In genomic region chr2:80128861-80129698, GRCm38 (mm10) we compare ENCODE assay signal across 8 mouse cellular contexts. TPM values are rescaled to one million over a fixed set of nuclear protein-coding genes. Genes with fewer than 3 reads are reported as not detected.
DNase-seq lines count a peak whose midpoint lies in the region; ATAC-seq and TF ChIP-seq lines count a peak whose summit lies in the region.

Gene Pde1a (minus strand): TSS chr2:80129458.

- no peak for ATAC-seq in liver, embryonic 14.5 days (ENCODE audit: insufficient read depth)

- no peaks in the 10 kb centered on the region for H3K36me3 ChIP-seq in liver, embryonic 14.5 days (replicated peaks; ENCODE audit: control insufficient read depth, insufficient read depth, low read depth)

- no peak within 1 kb of the TSS for H3K27ac ChIP-seq in cerebellum, adult 2 months (ENCODE audit: insufficient read depth, low read length)
- H3K27ac ChIP-seq in liver, embryonic 14.5 days: no peak within 1 kb of the TSS

- H3K4me1 ChIP-seq in cerebellum, adult 2 months (ENCODE audit: control insufficient read depth, insufficient read depth, low read length): 0 out of 2 replicates have a peak, but pooled peaks cover 4% of the 10 kb centered on the region
- H3K4me1 ChIP-seq in liver, embryonic 14.5 days (replicated peaks; ENCODE audit: control insufficient read depth in 2 of 2, insufficient read depth in 2 of 2, low read length in 1 of 2): peaks cover 0 to 2% of the 10 kb centered on the region in 2 experiments; a peak in 2 of 4 replicates

- peak within 1 kb of the TSS; percentile 11; the same call in 1 of the 2 replicates for H3K4me2 ChIP-seq in liver, embryonic 14.5 days (ENCODE audit: low read depth)

- H3K9me3 ChIP-seq in liver, embryonic 14.5 days (ENCODE audit: control insufficient read depth, low read length): no peaks in the 10 kb centered on the region

- no peak for TF ChIP-seq CTCF in cerebellum, adult 2 months (IDR thresholded peaks at IDR 0.05; ENCODE audit: borderline replicate concordance, insufficient read depth, low read depth, low read length)
- no peak for TF ChIP-seq CTCF in liver, embryonic 14.5 days (IDR thresholded peaks at IDR 0.05; ENCODE audit: low read depth)

- peak within 1 kb of the TSS; percentile 50 for H3K4me3 ChIP-seq in cerebellum, adult 2 months (replicated peaks; ENCODE audit: insufficient read depth, low read depth, low read length)
- H3K4me3 ChIP-seq in liver, embryonic 14.5 days (ENCODE audit: insufficient read depth in 1 of 2, low read depth in 2 of 2, low read length in 2 of 2): no peak within 1 kb of the TSS

- TF ChIP-seq POLR2A in cerebellum, adult 2 months (IDR thresholded peaks at IDR 0.05; ENCODE audit: borderline replicate concordance, insufficient read depth, low read length): no peak

- DNase-seq in cerebellum, adult 2 months: peak; percentile 1 to 9
- no peak for DNase-seq in cerebellum, adult 18-20 months
- peak; percentile 69 for DNase-seq in brain, adult 2 months (ENCODE audit: low read depth, low spot score)
- peak; percentile 25 to 34 for DNase-seq in frontal cortex, postnatal 10 days (ENCODE audit: low spot score in 2 of 2)
- DNase-seq in kidney, postnatal 4 days: peak; percentile 11 to 22
- no peak for DNase-seq in liver, embryonic 14.5 days (ENCODE audit: low read depth in 3 of 3, low spot score in 3 of 3)
- DNase-seq in right cerebral cortex, postnatal 4 days: peak; percentile 30
- DNase-seq in gastrocnemius, adult 8-10 months (ENCODE audit: low spot score in 2 of 2): no peak

- no peak for TF ChIP-seq EP300 in liver, embryonic 14.5 days (IDR thresholded peaks at IDR 0.05; ENCODE audit: low read depth)

- no peaks in the 10 kb centered on the region for H3K27me3 ChIP-seq in cerebellum, adult 2 months (ENCODE audit: control insufficient read depth, insufficient read depth, low read length)
- H3K27me3 ChIP-seq in liver, embryonic 14.5 days (ENCODE audit: control insufficient read depth, insufficient read depth, low read length): no peaks in the 10 kb centered on the region

- 2% methylated on average over 21 of the region's 21 CpGs for WGBS in cerebellum, adult 2 months
- 36% methylated on average over 21 of the region's 21 CpGs for WGBS in liver, embryonic 14.5 days (ENCODE audit: insufficient replicate concordance)

- H3K9ac ChIP-seq in liver, embryonic 14.5 days (replicated peaks): no peak within 1 kb of the TSS

RNA-seq across cellular contexts. Expression of gene Pde1a, which starts in this region (rescaled TPM):
- polyA plus RNA-seq in cerebellum, adult 2 months (2012; rRNA removed): 5.4 and 6.0 TPM in 2 replicates
- 0.83 and 1.4 TPM in 2 replicates for polyA plus RNA-seq in liver, embryonic 14.5 days (2012; rRNA removed)
- 2.7 and 2.8 TPM in 2 replicates for polyA plus RNA-seq in liver, embryonic 14.5 days (2014; fragmentation: Nextera tagmentation; extraction: Ambion mirVana)
- 1 to 10 TPM; 1.0 to 2.5 (median 2.2) TPM for total RNA-seq in gastrocnemius, adult 8-10 months (2022)

Comparison
In these comparisons a context has a peak if more than half of its experiments do, and no peak if none do; other contexts are left out.
1. DNase-seq: peak in cerebellum, adult 2 months (2 of 2), brain, adult 2 months (single experiment), frontal cortex, postnatal 10 days (2 of 2), kidney, postnatal 4 days (2 of 2) and right cerebral cortex, postnatal 4 days (single experiment); none in cerebellum, adult 18-20 months (0 of 2), liver, embryonic 14.5 days (0 of 3) and gastrocnemius, adult 8-10 months (0 of 2).